Mouse (Mus musculus) forebrain, embryonic 13.5 days (tissue): ENCODE data around the gene Gm8127. TPM values are rescaled to one million over a fixed set of nuclear protein-coding genes. Genes with fewer than 3 reads are reported as not detected.
"Not testable (repeated sequence)": the region's sequence is repeated elsewhere in the genome, so short reads cannot be mapped to it uniquely, and the experiment has no call there.

ENCODE experiments used
- ATAC-seq: fragments of 200-750 bp; cut with Nextera tagmentation; 2 replicates; pipeline ENCODE4 v1.8.0; 2017
- H3K27ac ChIP-seq: fragments of 300-500 bp; sonication (generic); 2 replicates; pipeline ENCODE4 v1.5.1; 2015; ENCODE audit warnings: inconsistent platforms, mild to moderate bottlenecking, moderate library complexity
- H3K27me3 ChIP-seq: fragments of 300-500 bp; sonication (generic); 2 replicates; pipeline ENCODE4 v1.6.1; 2015; ENCODE audit warnings: mild to moderate bottlenecking, inconsistent platforms
- H3K36me3 ChIP-seq: fragments of 300-500 bp; sonication (generic); 2 replicates; pipeline ENCODE4 v1.6.1; 2015; ENCODE audit warnings: mild to moderate bottlenecking, inconsistent platforms; ENCODE audit not compliant: poor library complexity, severe bottlenecking
- H3K4me1 ChIP-seq: fragments of 300-500 bp; sonication (generic); 2 replicates; pipeline ENCODE4 v1.6.1; 2015; ENCODE audit warnings: inconsistent platforms
- H3K4me2 ChIP-seq: fragments of 300-500 bp; sonication (generic); 2 replicates; pipeline ENCODE4 v1.6.1; 2015; ENCODE audit warnings: inconsistent platforms, mild to moderate bottlenecking, moderate library complexity
- H3K4me3 ChIP-seq: fragments of 300-500 bp; sonication (generic); 2 replicates; pipeline ENCODE4 v1.5.1; 2015; ENCODE audit warnings: mild to moderate bottlenecking, inconsistent platforms
- H3K9ac ChIP-seq: fragments of 300-500 bp; sonication (generic); 2 replicates; pipeline ENCODE4 v1.6.1; 2015; ENCODE audit warnings: mild to moderate bottlenecking, inconsistent platforms
- H3K9me3 ChIP-seq: fragments of 300-500 bp; sonication (generic); replicated peaks from 2 replicates; pipeline ENCODE4 v1.6.1; 2016; ENCODE audit warnings: inconsistent platforms
- WGBS: fragments of 180-500 bp; shearing (Covaris S2); methylation state at CpG from one replicate; pipeline ENCODE4 v1.1.7; 2015; 5-methylcytosine and 5-hydroxymethylcytosine counted together
- polyA plus RNA-seq: library from polyadenylated mRNA; unstranded; fragments of >200 nt; fragmentation: Nextera tagmentation; extraction: Ambion mirVana; gene quantifications from 2 replicates; pipeline ENCODE4 v1.2.1, GENCODE M21; 2015

Gm8127 gene
- not detected in 2 replicates for polyA plus RNA-seq

DNA sequence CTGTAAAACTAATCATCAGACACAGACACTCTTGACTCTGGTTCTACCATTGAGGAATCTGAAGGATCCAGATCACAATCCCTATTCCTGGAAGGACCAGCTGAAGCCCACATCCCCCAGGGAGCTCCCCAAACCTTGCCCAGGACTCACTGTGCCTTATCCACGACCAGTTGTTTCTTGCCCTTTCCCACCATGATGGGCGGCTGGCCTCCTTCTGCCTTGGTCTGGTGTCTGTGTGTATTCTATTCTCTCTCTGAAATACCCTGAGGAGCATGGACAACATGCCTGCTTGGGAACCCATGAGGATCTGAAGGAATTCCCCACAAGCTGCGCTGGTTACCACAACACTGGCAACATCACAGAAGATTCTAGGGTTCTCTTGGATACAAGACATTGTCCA, at the start of gene Gm8127:
Gene Gm8127, minus strand, starts transcription at position 330 of the 400 bp plus-strand sequence.
- not testable (repeated sequence) for H3K4me1 ChIP-seq, ATAC-seq, H3K27ac ChIP-seq, H3K9me3 ChIP-seq, H3K4me2 ChIP-seq, H3K9ac ChIP-seq, H3K27me3 ChIP-seq, H3K4me3 ChIP-seq, H3K36me3 ChIP-seq
- 89% methylated on average over 3 of the region's 3 CpGs for WGBS

DNA sequence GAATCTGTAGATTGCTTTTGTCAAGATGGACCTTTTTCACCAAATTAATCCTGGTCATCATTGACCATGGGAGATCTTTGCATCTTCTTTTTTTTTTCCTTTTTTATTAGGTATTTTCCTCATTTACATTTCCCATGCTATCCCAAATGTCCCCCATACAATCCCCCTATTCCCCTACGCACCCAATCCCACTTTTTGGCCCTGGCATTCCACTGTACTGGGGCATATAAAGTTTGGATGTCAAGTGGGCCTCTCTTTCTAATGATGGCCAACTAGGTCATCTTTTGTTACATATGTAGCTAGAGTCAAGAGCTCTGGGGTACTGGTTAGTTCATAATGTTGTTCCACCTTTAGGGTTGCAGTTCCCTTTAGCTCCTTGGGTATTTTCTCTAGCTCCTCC, 44.0 kb upstream of the Gm8127 start:
- H3K4me3 ChIP-seq, H3K27ac ChIP-seq, H3K9me3 ChIP-seq, H3K9ac ChIP-seq, H3K4me2 ChIP-seq, H3K36me3 ChIP-seq, H3K4me1 ChIP-seq, ATAC-seq, H3K27me3 ChIP-seq: not testable (repeated sequence)
- WGBS = 58% methylated on average over 1 of the region's 1 CpGs

GRCm38 (mm10) chr14:43331362-43331880, 37.8 kb upstream of the Gm8127 start:
- not testable (repeated sequence) for ATAC-seq, H3K4me1 ChIP-seq, H3K4me2 ChIP-seq, H3K4me3 ChIP-seq, H3K27me3 ChIP-seq, H3K36me3 ChIP-seq, H3K27ac ChIP-seq, H3K9ac ChIP-seq, H3K9me3 ChIP-seq
- WGBS = 95% methylated on average over 11 of the region's 11 CpGs

GRCm38 (mm10) chr14:43328603-43329002, 35.0 kb upstream of the Gm8127 start:
- not testable (repeated sequence) for H3K4me1 ChIP-seq, H3K27me3 ChIP-seq, H3K9me3 ChIP-seq, H3K4me3 ChIP-seq, H3K4me2 ChIP-seq, ATAC-seq, H3K9ac ChIP-seq, H3K27ac ChIP-seq, H3K36me3 ChIP-seq
- WGBS = 76% methylated on average over 2 of the region's 2 CpGs

- H3K9me3 ChIP-seq, H3K4me3 ChIP-seq, H3K9ac ChIP-seq, H3K27ac ChIP-seq, H3K27me3 ChIP-seq, H3K4me1 ChIP-seq, H3K4me2 ChIP-seq, H3K36me3 ChIP-seq, ATAC-seq: not testable (repeated sequence)
Measured at GRCm38 (mm10) chr14:43319516-43319915, 25.9 kb upstream of the Gm8127 start.

GRCm38 (mm10) chr14:43278681-43279080, 15.0 kb downstream of the Gm8127 start:
- not testable (repeated sequence) for ATAC-seq
- WGBS = 90% methylated on average over 3 of the region's 3 CpGs

GRCm38 (mm10) chr14:43278146-43278545, 15.5 kb downstream of the Gm8127 start:
- not testable (repeated sequence) for ATAC-seq, H3K4me3 ChIP-seq, H3K27ac ChIP-seq, H3K27me3 ChIP-seq, H3K9me3 ChIP-seq, H3K36me3 ChIP-seq, H3K4me2 ChIP-seq, H3K4me1 ChIP-seq, H3K9ac ChIP-seq
- 79% methylated on average over 4 of the region's 4 CpGs for WGBS

More at GRCm38 (mm10) chr14:43278681-43279080, 15.0 kb downstream of the Gm8127 start:
- not testable (repeated sequence) for H3K4me3 ChIP-seq, H3K36me3 ChIP-seq, H3K27ac ChIP-seq, H3K4me2 ChIP-seq, H3K4me1 ChIP-seq, H3K9me3 ChIP-seq, H3K9ac ChIP-seq, H3K27me3 ChIP-seq

- not testable (repeated sequence) for H3K9me3 ChIP-seq, H3K4me1 ChIP-seq, H3K27ac ChIP-seq, H3K9ac ChIP-seq, H3K36me3 ChIP-seq, H3K27me3 ChIP-seq, H3K4me2 ChIP-seq, H3K4me3 ChIP-seq, ATAC-seq
- WGBS = 68% methylated on average over 2 of the region's 2 CpGs
Measured at GRCm38 (mm10) chr14:43277468-43277867, 16.2 kb downstream of the Gm8127 start.

DNA sequence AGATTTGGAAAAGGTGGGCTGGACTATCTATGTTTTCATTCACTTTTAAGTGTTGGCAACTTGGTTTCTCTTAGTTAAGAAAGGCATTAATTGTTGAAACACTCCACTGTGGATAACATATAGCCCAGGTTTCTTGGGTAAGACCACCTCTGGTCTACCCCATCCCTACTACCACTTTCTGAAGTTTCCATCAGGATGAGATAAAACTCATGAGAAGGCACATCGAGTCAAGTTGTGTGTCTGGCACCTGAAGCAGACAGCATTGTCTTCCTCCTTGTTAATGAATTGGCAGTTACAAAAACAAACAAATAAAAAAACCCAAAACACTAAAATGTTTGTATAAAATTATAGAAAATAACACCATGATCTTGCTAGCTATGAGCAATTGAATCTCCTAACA, 17.9 kb downstream of the Gm8127 start:
- H3K4me3 ChIP-seq, ATAC-seq, H3K9ac ChIP-seq, H3K27ac ChIP-seq, H3K36me3 ChIP-seq, H3K4me2 ChIP-seq, H3K9me3 ChIP-seq, H3K27me3 ChIP-seq, H3K4me1 ChIP-seq: not testable (repeated sequence)
- WGBS = 78% methylated on average over 1 of the region's 1 CpGs

DNA sequence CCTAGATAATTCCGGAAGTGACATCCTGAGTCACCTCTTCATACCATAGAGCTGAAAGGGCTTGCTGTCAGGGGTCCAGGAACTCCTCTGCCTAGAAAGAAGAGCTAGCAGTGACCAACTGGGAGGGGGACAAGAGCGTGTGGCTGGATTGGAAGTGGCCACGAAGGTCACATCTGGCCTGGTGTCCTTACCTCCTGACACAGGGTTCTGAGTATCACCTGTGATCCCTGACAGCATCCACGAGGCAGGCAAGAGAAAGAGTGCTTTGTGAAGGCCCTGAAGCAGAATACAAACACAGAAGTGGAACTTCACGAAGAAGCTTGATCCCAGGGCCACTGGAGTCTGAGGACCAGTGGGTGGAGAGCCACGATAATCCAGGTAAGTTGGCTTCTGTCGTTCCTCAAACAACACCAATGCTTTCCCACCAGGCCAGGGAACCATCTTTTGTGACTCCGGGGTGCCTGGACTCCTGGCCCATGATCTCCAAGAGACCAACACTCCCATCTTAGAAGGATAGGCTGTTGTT, 18.6 kb downstream of the Gm8127 start, which contains the start of gene Gm9732:
Gene Gm9732, plus strand, starts transcription at position 51 of the 526 bp plus-strand sequence.
- not testable (repeated sequence) for H3K4me3 ChIP-seq, ATAC-seq, H3K36me3 ChIP-seq, H3K9me3 ChIP-seq, H3K27me3 ChIP-seq, H3K4me1 ChIP-seq, H3K27ac ChIP-seq, H3K9ac ChIP-seq, H3K4me2 ChIP-seq
- 86% methylated on average over 8 of the region's 8 CpGs for WGBS

GRCm38 (mm10) chr14:43273161-43273560, 20.5 kb downstream of the Gm8127 start:
- H3K4me2 ChIP-seq, H3K9ac ChIP-seq, H3K27ac ChIP-seq, H3K36me3 ChIP-seq, H3K9me3 ChIP-seq, H3K4me1 ChIP-seq, H3K27me3 ChIP-seq, H3K4me3 ChIP-seq, ATAC-seq: not testable (repeated sequence)
- WGBS = 42% methylated on average over 1 of the region's 1 CpGs

- ATAC-seq, H3K4me2 ChIP-seq, H3K27ac ChIP-seq, H3K4me3 ChIP-seq, H3K4me1 ChIP-seq, H3K36me3 ChIP-seq, H3K9me3 ChIP-seq, H3K27me3 ChIP-seq, H3K9ac ChIP-seq: not testable (repeated sequence)
- 97% methylated on average over 3 of the region's 3 CpGs for WGBS
Measured at GRCm38 (mm10) chr14:43269211-43269610, 24.4 kb downstream of the Gm8127 start.

GRCm38 (mm10) chr14:43268521-43269084, 25.0 kb downstream of the Gm8127 start:
- H3K27ac ChIP-seq, ATAC-seq, H3K4me3 ChIP-seq, H3K9me3 ChIP-seq, H3K9ac ChIP-seq, H3K4me2 ChIP-seq, H3K27me3 ChIP-seq, H3K4me1 ChIP-seq, H3K36me3 ChIP-seq: not testable (repeated sequence)
- 49% methylated on average over 2 of the region's 2 CpGs for WGBS
